Mouse (Mus musculus) megakaryocyte-erythroid progenitor cell, adult 5-6 weeks (primary cell): Measurements from ENCODE around the gene Evx1. TPM values are rescaled to one million over a fixed set of nuclear protein-coding genes. Genes with fewer than 3 reads are reported as not detected.

Source experiments
- ATAC-seq: replicated peaks from 2 replicates; pipeline ENCODE4 v1.8.0; 2016; ENCODE audit warnings: mild to moderate bottlenecking, inconsistent platforms; ENCODE audit not compliant: severe bottlenecking, poor library complexity, low FRiP score, low TSS enrichment
- total RNA-seq, 2 experiments: library from RNA; stranded (forward) in 1 of 2; stranded (reverse) in 1 of 2; fragments of 200-1000, 215-1000 nt in 1 of 2; fragments of >200 nt in 1 of 2; fragmentation: Nextera tagmentation in 1 of 2; gene quantifications; 2 replicates each; pipeline ENCODE4 v1.2.3; 2014 to 2017

Gene Evx1
- total RNA-seq, 2 experiments from 2014 or later = not detected

DNA sequence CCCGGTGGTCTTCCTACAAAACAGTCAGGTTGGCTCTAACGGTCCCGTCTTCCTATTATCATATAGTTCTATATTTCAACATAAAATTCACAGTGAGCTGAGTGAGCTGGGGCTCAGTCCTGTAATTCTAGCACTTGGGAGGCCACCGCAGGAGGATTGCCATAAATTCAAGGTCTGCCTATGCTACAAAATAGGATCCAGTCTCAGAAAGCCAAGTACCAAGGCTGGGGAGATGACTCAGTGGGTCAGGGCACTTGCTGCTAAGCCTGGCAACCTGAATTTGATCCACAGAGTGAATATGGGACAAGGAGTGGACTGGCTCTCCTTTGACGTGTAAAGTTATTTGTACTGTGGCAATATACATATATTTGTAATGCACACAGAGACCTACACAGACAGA is 29.4 kb upstream of the Evx1 start:
- no peak for ATAC-seq

DNA sequence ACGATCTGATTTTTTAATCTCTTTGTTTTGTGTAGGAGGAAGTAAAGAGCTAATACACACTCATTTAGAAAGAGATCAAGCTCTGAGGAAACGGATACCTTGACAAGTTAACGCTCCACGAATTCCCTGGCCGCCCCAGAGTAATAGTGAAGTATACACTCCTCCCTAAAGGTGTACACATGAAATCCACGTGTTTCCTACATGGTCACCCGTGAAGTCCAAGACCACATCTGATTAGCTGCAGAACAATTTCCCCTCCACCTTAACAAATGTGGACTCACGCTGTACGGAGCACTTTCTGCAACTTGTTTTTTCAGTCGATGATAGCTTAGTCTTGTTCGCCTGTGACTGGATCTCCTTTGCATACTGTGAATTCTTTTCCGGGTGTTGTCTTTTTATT is 23.1 kb upstream of the Evx1 start:
- no peak for ATAC-seq

DNA sequence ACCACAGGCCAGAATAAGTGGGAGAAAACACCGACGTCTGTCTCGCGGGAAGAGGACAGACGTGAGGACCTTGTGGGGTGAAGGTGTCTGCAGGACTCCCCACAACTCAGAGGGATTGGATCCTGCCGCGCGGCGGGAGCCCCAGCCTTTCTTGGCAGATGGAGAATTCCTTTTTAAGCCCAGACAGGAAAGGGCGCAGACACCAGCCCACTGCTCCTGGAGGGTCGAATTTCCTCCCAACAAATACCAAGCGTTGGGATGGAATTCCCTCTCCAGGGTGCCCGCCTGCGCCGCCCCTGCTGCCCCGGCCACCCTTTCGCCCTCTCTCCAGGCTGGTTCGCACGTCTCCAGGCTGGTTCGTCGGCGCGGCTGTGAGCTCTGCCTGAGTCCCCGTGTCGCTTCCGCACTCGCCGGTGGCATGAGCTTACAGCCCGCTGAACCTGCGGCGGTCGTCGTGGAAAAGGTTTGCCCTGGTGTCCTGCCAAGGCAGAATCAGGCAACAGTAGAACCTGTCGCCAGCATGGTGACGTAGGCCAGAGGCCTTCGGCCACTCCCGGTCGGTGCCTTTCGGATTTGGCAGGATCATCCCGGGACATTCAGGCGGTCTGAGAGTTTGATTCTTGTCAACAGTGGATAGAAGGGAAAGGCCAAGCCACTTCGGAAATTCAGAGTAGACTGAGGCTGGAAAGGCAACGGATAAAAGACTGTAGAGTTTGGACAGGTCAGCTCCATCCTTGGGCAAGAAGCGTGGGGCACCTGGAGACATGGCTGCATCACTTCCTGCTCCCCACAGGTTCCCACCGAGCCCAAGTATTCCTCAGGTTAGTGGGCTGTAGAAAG is 22.1 kb upstream of the Evx1 start:
- no peak for ATAC-seq

DNA sequence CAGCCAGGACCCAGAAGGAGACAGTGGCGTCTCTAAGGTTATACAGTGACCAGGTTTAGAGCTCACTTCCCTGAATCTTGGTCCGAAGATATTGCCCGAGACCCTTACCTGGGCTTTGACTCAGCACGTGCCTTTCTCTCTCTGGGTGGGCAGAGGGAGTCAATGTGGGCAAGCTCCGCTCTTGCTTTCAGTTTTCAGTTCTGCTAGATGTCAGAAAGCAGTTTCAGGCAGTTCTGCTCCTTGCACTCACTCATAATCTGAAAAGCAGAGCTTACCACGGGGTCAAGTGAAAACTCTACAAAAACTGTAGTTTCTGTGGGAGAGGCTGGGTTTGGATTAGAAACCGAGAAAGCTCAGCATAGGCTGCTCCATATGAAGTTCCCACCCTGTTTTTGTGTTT is 21.0 kb upstream of the Evx1 start:
- no peak for ATAC-seq

DNA sequence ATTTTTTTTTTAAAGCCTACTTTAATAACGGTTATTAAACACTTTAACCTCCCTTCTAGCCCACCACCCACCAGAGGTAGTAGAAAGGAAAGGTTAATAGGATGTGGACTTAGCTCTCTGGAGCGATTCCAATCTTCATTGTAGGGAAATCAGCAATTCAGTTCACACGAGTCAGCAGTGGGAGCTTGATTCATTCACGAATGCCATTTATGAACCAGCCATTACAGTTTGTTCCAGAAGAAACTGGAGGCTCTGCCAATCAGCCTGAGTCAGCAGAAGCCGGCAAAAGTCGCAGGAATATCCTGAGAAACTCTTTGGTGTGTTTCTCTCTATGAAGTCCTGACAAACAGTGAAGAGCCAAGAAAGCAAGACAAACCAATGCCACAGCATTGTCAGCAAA is 18.7 kb upstream of the Evx1 start:
- ATAC-seq = no peak

DNA sequence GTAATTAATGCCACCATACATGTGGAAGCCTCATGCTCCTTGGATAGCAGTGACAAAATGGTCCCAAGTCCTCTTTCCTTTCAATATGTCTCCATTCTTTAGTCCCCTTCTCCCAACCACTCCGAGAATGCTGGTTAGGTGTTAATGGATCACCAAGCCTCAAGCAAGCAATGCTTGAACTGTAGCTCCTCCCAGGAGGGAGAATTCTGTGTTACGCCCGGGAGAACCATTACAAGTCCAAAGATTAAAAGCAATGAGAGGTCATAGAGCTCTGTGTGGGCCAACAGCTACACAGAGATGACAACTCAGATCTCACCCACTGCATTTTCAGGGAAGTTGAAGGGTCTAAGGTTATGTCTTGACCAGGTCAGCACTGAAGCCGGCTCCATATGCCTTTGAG is 14.8 kb upstream of the Evx1 start:
- no peak for ATAC-seq

DNA sequence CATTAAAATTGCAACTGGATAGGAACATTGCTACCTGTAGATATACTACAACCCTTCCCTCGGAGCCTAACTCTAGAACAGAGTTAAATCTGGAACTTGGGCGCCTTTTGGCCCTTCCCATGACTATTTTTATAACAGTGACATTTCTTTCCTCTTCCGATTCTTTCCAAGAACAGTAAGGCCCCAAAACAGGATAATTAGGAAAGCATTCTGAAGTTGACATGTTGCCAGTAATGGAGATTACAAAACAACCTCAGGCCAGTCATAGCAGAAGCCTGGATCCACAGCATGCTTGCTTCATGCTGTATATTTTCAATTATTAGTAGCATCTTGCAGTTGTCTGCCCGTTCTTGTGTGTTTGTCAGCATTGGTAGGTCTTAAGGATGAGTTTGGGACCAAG is 12.5 kb upstream of the Evx1 start:
- ATAC-seq = no peak

DNA sequence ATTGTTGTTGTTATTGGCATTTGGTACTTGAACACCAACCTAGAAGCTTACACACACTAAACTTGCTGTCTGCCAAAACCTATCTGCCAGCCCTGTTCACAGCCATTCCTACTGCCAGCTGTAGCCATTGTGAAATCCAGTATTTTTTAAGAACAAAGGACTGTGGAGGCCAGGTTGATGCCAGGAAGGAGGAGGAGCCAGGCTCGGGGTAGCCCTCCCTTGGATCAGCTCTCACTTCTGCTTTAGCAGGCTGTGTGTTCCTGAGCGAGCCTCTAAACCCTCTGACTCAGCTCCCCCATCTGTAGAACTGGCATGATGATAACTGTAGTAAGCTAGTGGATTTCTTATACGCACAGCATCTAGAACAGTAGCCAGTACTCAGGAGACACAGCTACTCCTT is 9.9 kb upstream of the Evx1 start:
- ATAC-seq = no peak

DNA sequence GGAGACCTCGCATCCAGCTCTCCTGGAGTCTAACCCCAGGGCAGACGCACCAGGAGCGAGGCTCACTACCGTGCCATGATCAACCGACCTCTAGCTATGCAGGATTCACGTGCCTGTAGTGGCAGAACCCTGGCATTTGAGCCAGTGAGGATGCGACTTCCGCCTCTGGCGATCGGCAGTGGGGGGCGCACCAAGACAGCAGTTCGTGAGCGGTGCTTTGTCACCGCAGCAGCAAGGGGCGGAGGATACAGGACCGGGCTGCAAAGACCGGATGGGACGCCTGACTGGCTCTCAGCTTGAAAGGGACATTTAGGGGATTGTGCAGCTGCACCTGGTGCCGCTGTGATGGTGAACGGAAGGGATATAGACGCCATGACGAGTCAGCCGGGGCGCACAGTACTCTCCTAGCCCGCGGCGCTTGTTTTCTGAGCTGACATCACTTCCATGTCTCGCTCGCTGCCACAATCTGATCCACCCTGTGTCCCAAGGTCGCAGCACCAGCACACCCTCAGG is 7.4 kb upstream of the Evx1 start:
- peak; percentile 67; the same call in 1 of the 2 replicates for ATAC-seq

DNA sequence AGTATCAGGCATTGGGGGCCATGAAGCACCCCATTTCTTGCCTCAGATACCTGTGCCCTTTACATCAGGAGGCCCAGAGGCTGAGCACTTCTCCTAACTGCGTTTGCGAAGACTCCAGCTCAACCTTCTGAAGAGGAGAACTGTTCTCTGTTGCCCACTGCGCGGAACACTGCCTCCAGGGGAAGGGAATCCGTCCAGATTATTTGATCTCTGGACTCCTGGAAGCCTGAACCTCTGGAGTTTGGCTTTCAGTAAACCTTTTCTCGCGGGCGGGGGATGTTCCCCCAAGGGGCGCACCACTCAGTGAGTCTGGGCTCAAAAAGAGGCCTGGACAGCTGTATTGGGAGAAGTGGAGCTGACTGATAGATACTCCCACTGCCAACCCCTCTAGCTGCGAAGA is 3.5 kb upstream of the Evx1 start:
- ATAC-seq = no peak

DNA sequence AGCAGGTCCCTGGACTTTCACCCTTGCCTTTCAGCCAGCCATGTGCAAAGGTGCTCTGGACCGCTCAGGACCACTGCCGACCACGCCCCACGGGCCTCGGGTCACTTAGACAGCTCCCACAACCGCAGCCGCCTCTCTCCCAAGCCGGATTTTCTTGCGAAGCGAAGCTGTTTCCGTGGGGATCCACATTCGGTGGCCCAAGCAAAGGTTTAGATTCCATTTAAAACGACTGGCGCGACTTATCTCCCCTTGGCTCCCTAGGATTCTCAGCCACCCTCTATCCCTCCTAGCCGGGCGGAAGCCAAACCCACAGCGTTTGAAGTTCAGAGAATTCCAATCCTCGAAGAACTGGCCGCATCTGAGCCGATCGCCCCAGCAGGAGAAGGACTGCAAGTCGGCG is 2.9 kb upstream of the Evx1 start:
- ATAC-seq = no peak

DNA sequence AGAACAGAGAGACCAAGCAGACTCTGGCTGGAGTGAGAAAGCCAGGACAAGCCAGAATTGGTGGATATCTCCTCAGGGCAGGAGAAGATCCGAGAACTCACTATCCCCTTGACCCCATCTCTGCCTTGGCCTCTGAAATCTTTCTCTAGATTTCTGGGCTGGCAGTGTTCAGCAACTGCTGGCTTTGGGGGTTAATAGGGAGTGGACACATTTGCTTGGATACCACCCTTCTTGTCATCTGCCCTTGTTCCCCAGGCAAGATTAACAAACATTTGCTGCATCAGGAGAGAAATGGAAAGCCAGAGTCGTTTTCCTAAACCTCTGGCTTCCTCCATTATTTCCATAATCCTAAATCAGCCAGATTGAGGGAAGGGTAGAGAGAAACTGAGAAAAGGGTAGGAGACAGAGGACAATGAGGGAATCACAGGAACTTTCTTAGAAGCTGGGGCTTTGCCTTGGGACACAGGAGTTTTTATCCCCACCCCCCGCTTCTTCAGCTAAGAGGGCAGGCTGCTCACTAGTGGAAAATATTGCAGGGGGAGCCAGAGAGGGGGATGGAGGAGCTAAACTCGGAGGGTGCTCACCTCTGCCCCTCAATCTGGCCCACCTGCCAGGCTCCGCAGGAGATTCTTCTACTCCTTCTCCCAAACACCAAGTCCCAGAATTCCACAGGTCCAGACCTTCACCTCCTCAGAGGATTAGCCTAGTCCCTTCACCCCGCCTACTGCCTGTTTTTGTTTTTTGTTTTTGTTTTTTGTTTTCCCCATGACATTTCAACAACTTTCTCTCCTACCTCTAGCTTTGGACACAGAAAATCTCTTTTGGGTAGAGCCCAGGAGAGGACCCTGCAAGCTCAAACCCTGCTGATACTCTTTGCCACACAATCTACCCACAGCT is 1.4 kb upstream of the Evx1 start:
- ATAC-seq = no peak

DNA sequence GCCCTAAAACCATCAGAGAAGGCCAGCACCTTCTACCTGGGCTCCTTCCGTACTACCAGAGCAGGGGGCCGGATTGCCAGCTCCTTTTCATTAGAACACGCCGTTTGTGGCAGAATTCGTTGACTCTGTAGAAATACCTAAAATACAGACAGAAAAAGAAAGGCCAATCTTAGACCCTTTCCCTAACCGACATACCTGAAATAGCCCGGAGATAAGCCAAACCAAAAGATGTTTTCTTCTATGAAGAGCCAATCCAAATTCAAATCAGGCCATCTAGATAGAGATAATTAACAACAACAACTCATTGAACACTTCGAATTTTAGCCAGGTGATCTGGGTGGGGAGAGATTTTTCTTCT is 761 bp upstream of the Evx1 start:
- ATAC-seq = no peak

DNA sequence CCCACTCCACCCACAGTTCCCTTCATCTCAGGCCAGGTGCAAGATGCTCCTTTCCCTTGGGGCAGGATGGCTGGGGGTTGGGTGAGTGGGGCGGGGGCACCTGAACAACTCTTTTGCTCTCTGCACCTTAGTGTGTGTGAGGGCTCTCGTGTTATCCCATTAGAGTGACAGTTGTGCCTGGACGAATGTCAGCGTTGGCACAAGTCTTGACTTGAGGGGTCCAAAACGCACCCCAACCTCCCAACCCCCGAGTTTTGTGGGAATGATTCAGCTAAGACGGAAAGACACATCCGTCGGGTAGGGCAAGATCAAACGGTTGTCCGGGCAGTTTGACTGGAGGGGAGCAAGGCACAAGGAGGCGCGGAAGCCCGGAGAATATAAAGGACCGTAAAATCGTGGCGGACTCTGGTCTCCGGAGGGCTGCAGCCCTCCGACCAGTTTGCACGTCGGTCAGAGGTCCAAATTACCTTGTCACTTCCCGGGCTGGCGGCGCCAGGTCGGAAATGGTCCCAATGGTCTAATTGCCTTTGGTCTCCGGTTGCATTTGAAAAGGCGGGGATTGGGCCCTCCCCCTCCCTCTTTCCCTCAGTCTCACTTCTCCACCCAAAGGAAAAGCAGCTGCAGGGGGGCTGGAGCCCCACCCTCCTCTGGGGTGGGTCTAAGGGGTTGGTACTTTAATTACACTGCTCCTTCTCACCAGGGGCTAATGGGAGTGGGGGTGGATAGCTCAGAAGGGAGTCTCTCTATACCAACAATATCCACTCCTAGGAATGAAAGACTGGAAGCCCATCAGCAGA is 1.2 kb downstream of the Evx1 start:
- no peak for ATAC-seq

DNA sequence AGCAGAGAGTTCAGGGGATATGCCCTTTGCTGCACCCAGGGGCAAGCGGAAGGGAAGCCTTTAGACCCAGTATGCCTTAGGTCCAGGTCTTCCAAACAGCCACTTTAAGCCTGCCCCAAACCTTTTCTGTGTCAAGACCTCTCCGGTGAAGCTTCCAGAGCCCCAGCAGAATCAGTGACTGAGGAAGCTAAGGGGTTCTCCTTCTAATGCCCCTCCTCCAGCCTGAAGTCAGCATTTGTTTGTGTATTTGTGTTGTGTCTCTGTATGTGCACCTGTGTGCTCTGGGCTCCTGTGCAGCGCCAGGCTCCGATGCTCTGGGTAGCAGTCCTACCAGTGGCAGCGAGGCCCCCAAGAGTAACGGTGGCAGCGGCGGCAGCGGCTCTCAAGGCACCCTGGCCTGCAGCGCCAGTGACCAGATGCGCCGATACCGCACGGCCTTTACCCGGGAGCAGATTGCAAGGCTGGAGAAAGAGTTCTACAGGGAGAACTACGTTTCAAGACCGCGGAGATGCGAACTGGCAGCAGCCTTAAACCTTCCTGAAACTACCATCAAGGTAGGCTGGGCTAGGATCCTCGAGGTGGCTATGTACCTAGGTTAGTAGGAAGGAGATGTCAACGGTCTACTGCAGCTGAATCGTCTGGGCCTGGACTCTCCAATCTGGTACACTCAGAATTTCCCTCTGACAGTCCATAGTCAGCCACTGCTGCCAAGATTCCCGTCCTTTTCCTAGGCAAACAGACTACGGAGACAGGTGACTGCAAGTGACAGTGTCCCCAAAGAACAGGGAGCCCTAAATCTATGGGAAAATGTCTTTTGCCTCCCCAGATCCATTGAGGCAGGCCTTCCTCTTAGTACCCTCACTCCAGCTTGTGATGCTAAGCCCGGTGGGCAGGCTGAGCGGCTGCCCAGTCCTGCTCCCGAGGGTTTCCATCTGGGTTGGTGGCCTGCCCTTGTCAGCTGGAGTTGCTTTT is 2.4 kb downstream of the Evx1 start:
- no peak for ATAC-seq

DNA sequence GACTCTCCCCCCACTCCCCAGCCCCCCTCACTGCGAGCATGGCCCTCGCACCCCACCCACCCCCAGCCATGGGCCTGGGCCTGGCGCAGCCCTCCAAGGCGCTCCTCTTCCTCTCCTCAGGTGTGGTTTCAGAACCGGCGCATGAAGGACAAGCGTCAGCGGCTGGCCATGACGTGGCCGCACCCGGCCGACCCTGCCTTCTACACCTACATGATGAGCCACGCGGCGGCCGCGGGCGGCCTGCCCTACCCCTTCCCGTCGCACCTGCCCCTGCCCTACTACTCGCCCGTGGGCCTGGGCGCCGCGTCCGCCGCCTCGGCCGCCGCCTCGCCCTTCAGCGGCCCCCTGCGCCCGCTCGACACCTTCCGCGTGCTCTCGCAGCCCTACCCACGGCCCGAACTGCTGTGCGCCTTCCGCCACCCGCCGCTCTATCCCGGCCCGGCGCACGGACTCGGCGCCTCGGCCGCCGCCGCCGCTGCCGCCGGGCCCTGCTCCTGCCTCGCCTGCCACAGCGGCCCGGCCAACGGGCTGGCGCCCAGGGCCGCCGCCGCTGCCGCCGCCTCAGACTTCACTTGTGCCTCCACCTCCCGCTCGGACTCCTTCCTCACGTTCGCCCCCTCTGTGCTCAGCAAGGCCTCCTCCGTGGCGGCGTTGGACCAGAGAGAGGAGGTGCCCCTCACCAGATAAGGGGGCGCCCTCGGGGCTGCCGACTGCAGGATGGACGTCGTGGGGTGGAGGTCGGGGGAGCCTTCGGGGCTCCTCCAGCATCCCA is 3.3 kb downstream of the Evx1 start:
- no peak for ATAC-seq

DNA sequence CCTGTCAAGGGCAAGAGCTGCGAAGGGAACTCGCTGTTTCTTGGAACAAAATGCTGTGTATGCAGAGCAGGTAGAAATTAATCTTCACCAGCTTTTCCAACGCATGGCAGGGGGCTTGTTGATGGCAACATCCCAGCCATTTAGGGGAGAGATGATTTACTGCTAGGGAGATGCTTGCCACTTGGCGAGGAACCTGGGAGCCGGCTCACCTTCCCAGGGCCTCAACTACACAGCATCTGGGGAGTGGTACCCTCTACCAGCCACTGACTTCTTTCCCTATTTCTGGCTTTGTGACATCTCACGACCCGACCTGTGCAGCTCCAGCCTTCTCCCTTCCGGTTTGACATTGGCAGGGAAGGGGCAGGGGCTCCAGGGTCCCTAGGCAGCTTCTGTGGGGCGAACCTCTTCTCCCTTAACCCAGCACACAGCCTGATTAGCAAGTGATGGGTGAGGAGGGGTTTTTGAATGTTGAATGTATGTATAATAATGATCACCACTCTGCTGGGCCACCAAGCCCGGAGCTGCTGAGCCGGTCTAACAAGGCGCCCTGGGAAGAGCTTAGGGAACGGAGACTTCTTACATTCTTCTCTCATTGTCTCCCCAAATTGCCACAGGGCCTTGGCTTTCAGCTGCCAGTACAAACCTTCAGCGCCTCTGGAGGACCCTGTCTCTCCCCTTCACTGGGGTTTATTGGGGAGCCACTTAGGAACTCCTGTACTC is 4.3 kb downstream of the Evx1 start:
- no peak for ATAC-seq
